Mouse (Mus musculus) cerebellum, adult 2 months (tissue): ENCODE measurements at regions not wholly inside any gene's neighbourhood (a gene's known extent, or its start where the extent isn't known, plus 50 kb on each side); places are given as distances from the start of the nearest gene placed in this dataset.

Source experiments
- CTCF ChIP-seq: fragments of 200-500 bp; IDR thresholded peaks from 2 replicates; pipeline ENCODE4 v1.5.1; 2011; ENCODE audit warnings: low read depth, mild to moderate bottlenecking, control low read depth, low read length, moderate library complexity, borderline replicate concordance; ENCODE audit not compliant: insufficient read depth
- POLR2A ChIP-seq: fragments of 200-500 bp; IDR thresholded peaks from 2 replicates; pipeline ENCODE4 v1.6.1; 2011; ENCODE audit warnings: low read length, control low read depth, borderline replicate concordance; ENCODE audit not compliant: insufficient read depth

DNA sequence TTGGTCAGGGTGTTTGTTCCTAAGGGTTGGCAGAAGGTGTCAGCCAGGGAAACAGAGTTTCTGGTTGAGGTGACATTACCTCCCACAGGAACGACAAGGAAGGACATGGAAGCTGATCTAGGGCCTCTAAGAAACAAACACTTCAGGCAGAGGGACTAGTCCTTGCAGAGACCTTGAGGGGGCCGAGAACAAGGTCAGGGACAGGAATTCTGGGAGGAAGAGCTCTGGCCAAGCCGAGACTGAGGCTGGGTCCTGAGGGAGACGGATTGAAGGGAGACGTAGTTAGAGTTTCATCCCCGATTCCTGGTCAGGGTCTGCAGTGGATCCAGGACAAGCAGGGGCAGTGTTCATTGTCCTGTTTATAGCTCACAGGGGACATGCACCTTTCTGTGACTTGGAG is 68.2 kb upstream of the Ptpn1 start:
- TF ChIP-seq CTCF (no peak), POLR2A (no peak)
